Mouse (Mus musculus): ENCODE measurements around the gene Arhgef15. TPM values are rescaled to one million over a fixed set of nuclear protein-coding genes. Genes with fewer than 3 reads are reported as not detected.

Gene Arhgef15
- polyA plus RNA-seq, 1 experiment from 2014 or later, result 6.8 TPM

DNA sequence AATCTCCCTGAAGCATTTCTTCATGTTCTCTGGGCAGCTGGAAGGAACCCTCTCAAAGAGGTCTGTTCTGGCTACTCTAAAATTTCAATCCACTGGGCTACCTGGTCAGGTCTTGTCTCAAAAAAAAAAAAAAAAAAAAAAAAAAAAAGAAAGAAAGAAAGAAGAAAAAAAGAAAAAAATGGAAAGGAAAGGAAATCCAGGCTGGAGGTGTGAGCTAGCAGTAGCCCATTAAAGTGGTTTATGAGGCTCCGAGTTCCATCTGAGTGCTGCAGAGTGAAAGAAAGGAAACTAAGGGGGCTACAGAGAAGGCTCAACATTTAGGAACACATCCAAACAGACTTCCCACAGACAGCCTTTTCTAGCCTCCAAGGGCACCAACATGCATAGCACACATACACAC is 691 bp upstream of the Arhgef15 start:
- H3K4me1 ChIP-seq (ENCODE audit: control insufficient read depth, insufficient read depth, low read length), result no peaks in the 10 kb centered on the region
- H3K27me3 ChIP-seq (ENCODE audit: control insufficient read depth, insufficient read depth, low read length), result peaks cover 16% of the 10 kb centered on the region
- ATAC-seq (ENCODE audit: insufficient read depth, low FRiP score, low TSS enrichment) (no peak), DNase-seq (ENCODE audit: low spot score) (no peak)
- no peaks in the 10 kb centered on the region for H3K9me3 ChIP-seq (ENCODE audit: control insufficient read depth, low read length)
- H3K36me3 ChIP-seq (ENCODE audit: control insufficient read depth, insufficient read depth, low read length), result no peaks in the 10 kb centered on the region
- H3K9ac ChIP-seq (ENCODE audit: low read length), result no peak overlapping the region
- WGBS, result 65% methylated on average over 1 of the region's 1 CpGs
- no peak overlapping the region for H3K4me2 ChIP-seq (ENCODE audit: low read depth)
- no peak overlapping the region for H3K27ac ChIP-seq (ENCODE audit: low read depth, low read length)
- no peak overlapping the region for H3K4me3 ChIP-seq (ENCODE audit: low read depth, low read length)

DNA sequence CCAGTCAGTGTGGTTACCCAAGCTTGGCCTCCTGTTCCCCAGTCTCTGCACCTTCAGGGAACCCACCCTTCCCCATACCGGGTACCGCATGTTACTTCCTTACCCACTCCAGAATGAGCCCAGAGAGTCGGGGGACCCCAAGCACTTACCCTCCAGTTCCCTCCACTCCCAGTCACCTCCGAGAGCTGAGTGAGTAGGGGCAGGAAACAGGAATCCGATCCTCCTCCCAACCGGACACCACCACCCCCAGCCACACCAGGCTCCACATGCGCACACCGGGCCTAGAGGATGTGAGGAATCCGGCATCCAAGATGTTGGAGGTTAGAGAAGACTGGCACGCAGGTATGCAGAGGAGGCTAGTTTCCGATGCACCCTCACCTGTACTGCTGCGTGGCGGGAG is 583 bp downstream of the Arhgef15 start:
- 29% methylated on average over 13 of the region's 13 CpGs for WGBS
- Histone ChIP-seq H3K36me3 (ENCODE audit: control insufficient read depth, insufficient read depth, low read length) (no peaks in the 10 kb centered on the region), H3K9me3 (ENCODE audit: control insufficient read depth, low read length) (no peaks in the 10 kb centered on the region), H3K27ac (ENCODE audit: low read depth, low read length) (no peak overlapping the region), H3K4me2 (ENCODE audit: low read depth) (no peak overlapping the region), H3K27me3 (ENCODE audit: control insufficient read depth, insufficient read depth, low read length) (peaks cover 20% of the 10 kb centered on the region), H3K4me1 (ENCODE audit: control insufficient read depth, insufficient read depth, low read length) (no peaks in the 10 kb centered on the region), H3K4me3 (ENCODE audit: low read depth, low read length) (0 out of 2 replicates have a peak overlapping the region, but pooled peaks have one; percentile 2), H3K9ac (ENCODE audit: low read length) (no peak overlapping the region; the same call in 1 of the 2 replicates)
- ATAC-seq (ENCODE audit: insufficient read depth, low FRiP score, low TSS enrichment), result no peak
- no peak for DNase-seq (ENCODE audit: low spot score)

DNA sequence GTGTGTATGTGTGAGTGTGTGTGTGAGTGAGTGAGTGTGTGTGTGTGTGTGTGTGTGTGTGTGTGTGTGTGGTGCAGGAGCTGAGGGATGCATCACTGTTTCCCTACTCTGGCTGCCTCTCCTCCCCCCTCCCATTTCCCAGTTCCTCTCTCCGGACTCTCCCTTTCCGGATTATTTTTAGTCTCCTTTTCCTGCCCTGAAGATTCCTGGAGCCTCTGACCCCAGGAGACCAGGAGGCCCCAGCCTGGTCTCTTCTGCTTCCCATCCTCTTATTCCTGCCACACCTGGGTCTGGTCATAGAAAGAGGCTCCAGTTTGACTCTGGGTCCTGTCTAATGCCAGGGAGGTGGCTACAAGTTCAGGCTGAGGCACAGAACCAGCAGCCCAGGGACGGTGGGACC is 1.2 kb downstream of the Arhgef15 start:
- WGBS, result 47% methylated on average over 3 of the region's 3 CpGs
- DNase-seq (ENCODE audit: low spot score) (no peak), ATAC-seq (ENCODE audit: insufficient read depth, low FRiP score, low TSS enrichment) (no peak)
- no peaks in the 10 kb centered on the region for H3K9me3 ChIP-seq (ENCODE audit: control insufficient read depth, low read length)
- H3K4me3 ChIP-seq (ENCODE audit: low read depth, low read length), result no peak overlapping the region
- no peak overlapping the region for H3K27ac ChIP-seq (ENCODE audit: low read depth, low read length)
- no peaks in the 10 kb centered on the region for H3K36me3 ChIP-seq (ENCODE audit: control insufficient read depth, insufficient read depth, low read length)
- no peaks in the 10 kb centered on the region for H3K4me1 ChIP-seq (ENCODE audit: control insufficient read depth, insufficient read depth, low read length)
- H3K27me3 ChIP-seq (ENCODE audit: control insufficient read depth, insufficient read depth, low read length), result peaks cover 20% of the 10 kb centered on the region
- no peak overlapping the region for H3K9ac ChIP-seq (ENCODE audit: low read length)
- no peak overlapping the region for H3K4me2 ChIP-seq (ENCODE audit: low read depth)

GRCm38 (mm10) chr11:68955473-68955872 is 1.8 kb downstream of the Arhgef15 start:
- DNase-seq (ENCODE audit: low spot score), result no peak
- H3K9me3 ChIP-seq (ENCODE audit: control insufficient read depth, low read length), result no peaks in the 10 kb centered on the region
- ATAC-seq (ENCODE audit: insufficient read depth, low FRiP score, low TSS enrichment), result no peak
- H3K4me3 ChIP-seq (ENCODE audit: low read depth, low read length), result no peak overlapping the region; the same call in 1 of the 2 replicates
- no peak overlapping the region for H3K27ac ChIP-seq (ENCODE audit: low read depth, low read length)
- no peak overlapping the region for H3K9ac ChIP-seq (ENCODE audit: low read length)
- H3K36me3 ChIP-seq (ENCODE audit: control insufficient read depth, insufficient read depth, low read length), result no peaks in the 10 kb centered on the region
- peak overlapping the region; percentile 43 for H3K4me2 ChIP-seq (ENCODE audit: low read depth)
- H3K27me3 ChIP-seq (ENCODE audit: control insufficient read depth, insufficient read depth, low read length), result peaks cover 20% of the 10 kb centered on the region
- WGBS, result 65% methylated on average over 5 of the region's 5 CpGs
- no peaks in the 10 kb centered on the region for H3K4me1 ChIP-seq (ENCODE audit: control insufficient read depth, insufficient read depth, low read length)

- no peak overlapping the region for H3K27ac ChIP-seq (ENCODE audit: low read depth, low read length)
- WGBS, result 1% methylated on average over 17 of the region's 17 CpGs
- peak overlapping the region; percentile 14 for H3K4me3 ChIP-seq (ENCODE audit: low read depth, low read length)
- peaks cover 20% of the 10 kb centered on the region for H3K27me3 ChIP-seq (ENCODE audit: control insufficient read depth, insufficient read depth, low read length)
- ATAC-seq (ENCODE audit: insufficient read depth, low FRiP score, low TSS enrichment) (no peak), DNase-seq (ENCODE audit: low spot score) (no peak)
- peak overlapping the region; percentile 36 for H3K9ac ChIP-seq (ENCODE audit: low read length)
- H3K4me2 ChIP-seq (ENCODE audit: low read depth), result peak overlapping the region; percentile 43
- H3K36me3 ChIP-seq (ENCODE audit: control insufficient read depth, insufficient read depth, low read length), result no peaks in the 10 kb centered on the region
- H3K4me1 ChIP-seq (ENCODE audit: control insufficient read depth, insufficient read depth, low read length), result no peaks in the 10 kb centered on the region
- no peaks in the 10 kb centered on the region for H3K9me3 ChIP-seq (ENCODE audit: control insufficient read depth, low read length)
Observed at GRCm38 (mm10) chr11:68954408-68954807, 2.9 kb downstream of the Arhgef15 start.

DNA sequence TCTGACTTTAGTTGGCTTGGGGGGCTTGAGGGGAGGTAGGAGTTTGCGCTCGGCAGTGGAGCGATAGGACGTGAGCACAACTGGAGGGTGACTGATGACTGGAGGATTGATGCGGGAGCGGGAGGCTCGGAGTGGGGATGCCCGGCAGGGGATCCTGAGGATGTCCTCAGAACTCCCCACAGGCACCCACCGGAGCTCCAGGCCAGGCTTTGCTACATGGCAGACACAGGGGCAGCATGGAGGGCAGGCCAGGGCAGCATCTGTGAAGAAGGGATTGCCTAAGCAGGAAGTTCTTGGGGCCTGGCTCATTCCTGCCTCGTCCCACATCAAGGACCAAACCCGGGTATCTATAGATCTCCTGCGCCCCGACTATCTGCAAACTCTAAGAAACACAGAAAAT is 3.4 kb downstream of the Arhgef15 start:
- ATAC-seq (ENCODE audit: insufficient read depth, low FRiP score, low TSS enrichment), result no peak
- no peak overlapping the region; the same call in 1 of the 2 replicates for H3K9ac ChIP-seq (ENCODE audit: low read length)
- H3K4me3 ChIP-seq (ENCODE audit: low read depth, low read length), result peak overlapping the region; percentile 14
- 4% methylated on average over 13 of the region's 13 CpGs for WGBS
- no peaks in the 10 kb centered on the region for H3K4me1 ChIP-seq (ENCODE audit: control insufficient read depth, insufficient read depth, low read length)
- no peaks in the 10 kb centered on the region for H3K9me3 ChIP-seq (ENCODE audit: control insufficient read depth, low read length)
- peak overlapping the region; percentile 43 for H3K4me2 ChIP-seq (ENCODE audit: low read depth)
- H3K27ac ChIP-seq (ENCODE audit: low read depth, low read length), result no peak overlapping the region
- H3K27me3 ChIP-seq (ENCODE audit: control insufficient read depth, insufficient read depth, low read length), result peaks cover 20% of the 10 kb centered on the region
- no peak for DNase-seq (ENCODE audit: low spot score)
- H3K36me3 ChIP-seq (ENCODE audit: control insufficient read depth, insufficient read depth, low read length), result no peaks in the 10 kb centered on the region

DNA sequence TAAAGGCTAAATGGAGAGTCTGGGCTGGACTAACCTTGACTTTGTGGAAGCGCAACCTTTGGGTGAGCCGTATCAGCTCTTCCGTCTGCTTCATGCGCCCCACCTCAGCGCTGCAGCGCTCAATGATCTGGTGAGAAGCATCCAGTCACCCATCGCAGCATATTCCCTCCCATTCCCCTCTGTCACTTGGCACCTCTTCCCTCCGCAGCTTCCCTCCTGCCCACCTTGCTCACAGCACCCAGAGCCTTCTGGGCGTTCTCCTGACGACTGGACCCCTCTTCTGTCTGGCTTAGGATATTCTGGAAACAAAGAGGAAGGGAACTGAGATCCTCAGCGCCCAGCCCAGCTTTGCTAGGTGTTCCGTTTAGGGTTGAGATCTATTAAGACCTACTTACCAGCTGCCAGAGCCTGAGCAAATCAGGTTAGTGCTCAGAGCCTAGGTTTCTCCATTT is 9.7 kb downstream of the Arhgef15 start:
- Histone ChIP-seq H3K9me3 (ENCODE audit: control insufficient read depth, low read length) (no peaks in the 10 kb centered on the region), H3K9ac (ENCODE audit: low read length) (peak overlapping the region; percentile 26; the same call in 1 of the 2 replicates), H3K27ac (ENCODE audit: low read depth, low read length) (no peak overlapping the region), H3K27me3 (ENCODE audit: control insufficient read depth, insufficient read depth, low read length) (peaks cover 11% of the 10 kb centered on the region; the same call in 1 of the 2 replicates), H3K4me3 (ENCODE audit: low read depth, low read length) (no peak overlapping the region), H3K4me1 (ENCODE audit: control insufficient read depth, insufficient read depth, low read length) (no peaks in the 10 kb centered on the region), H3K4me2 (ENCODE audit: low read depth) (peak overlapping the region; percentile 29), H3K36me3 (ENCODE audit: control insufficient read depth, insufficient read depth, low read length) (no peaks in the 10 kb centered on the region)
- 4% methylated on average over 12 of the region's 12 CpGs for WGBS
- DNase-seq (ENCODE audit: low spot score) (no peak), ATAC-seq (ENCODE audit: insufficient read depth, low FRiP score, low TSS enrichment) (no peak)

GRCm38 (mm10) chr11:68946806-68947440 is 10.4 kb downstream of the Arhgef15 start:
- H3K4me3 ChIP-seq (ENCODE audit: low read depth, low read length), result peak overlapping the region; percentile 6; the same call in 1 of the 2 replicates
- H3K9me3 ChIP-seq (ENCODE audit: control insufficient read depth, low read length), result no peaks in the 10 kb centered on the region
- ATAC-seq (ENCODE audit: insufficient read depth, low FRiP score, low TSS enrichment) (no peak), DNase-seq (ENCODE audit: low spot score) (no peak)
- WGBS, result 9% methylated on average over 14 of the region's 16 CpGs
- H3K9ac ChIP-seq (ENCODE audit: low read length), result no peak overlapping the region
- no peaks in the 10 kb centered on the region for H3K4me1 ChIP-seq (ENCODE audit: control insufficient read depth, insufficient read depth, low read length)
- no peaks in the 10 kb centered on the region for H3K36me3 ChIP-seq (ENCODE audit: control insufficient read depth, insufficient read depth, low read length)
- H3K27ac ChIP-seq (ENCODE audit: low read depth, low read length), result no peak overlapping the region
- peaks cover 11% of the 10 kb centered on the region; the same call in 1 of the 2 replicates for H3K27me3 ChIP-seq (ENCODE audit: control insufficient read depth, insufficient read depth, low read length)
- peak overlapping the region; percentile 29; the same call in 1 of the 2 replicates for H3K4me2 ChIP-seq (ENCODE audit: low read depth)

- no peaks in the 10 kb centered on the region for H3K4me1 ChIP-seq (ENCODE audit: control insufficient read depth, insufficient read depth, low read length)
- DNase-seq (ENCODE audit: low spot score), result no peak
- 86% methylated on average over 4 of the region's 4 CpGs for WGBS
- no peaks in the 10 kb centered on the region for H3K36me3 ChIP-seq (ENCODE audit: control insufficient read depth, insufficient read depth, low read length)
- H3K4me3 ChIP-seq (ENCODE audit: low read depth, low read length), result no peak overlapping the region
- H3K9ac ChIP-seq (ENCODE audit: low read length), result no peak overlapping the region
- no peaks in the 10 kb centered on the region for H3K9me3 ChIP-seq (ENCODE audit: control insufficient read depth, low read length)
- H3K27me3 ChIP-seq (ENCODE audit: control insufficient read depth, insufficient read depth, low read length), result peaks cover 8% of the 10 kb centered on the region; the same call in 1 of the 2 replicates
- ATAC-seq (ENCODE audit: insufficient read depth, low FRiP score, low TSS enrichment), result no peak
- no peak overlapping the region for H3K4me2 ChIP-seq (ENCODE audit: low read depth)
- H3K27ac ChIP-seq (ENCODE audit: low read depth, low read length), result no peak overlapping the region
Observed at GRCm38 (mm10) chr11:68946001-68946400, 11.3 kb downstream of the Arhgef15 start.

All from neural tube, embryonic 11.5 days (tissue).